Mouse (Mus musculus) CH12.LX (cell line): ENCODE results near the gene Ash1l.
A peak's percentile ranks its signal among the peaks of the same experiment; 100 is the strongest.

ENCODE experiments used
- CTCF ChIP-seq, 2 experiments: IDR thresholded peaks in 1 of 2; conservative IDR thresholded peaks in 1 of 2; 2 replicates each; pipeline ENCODE4 v1.5.1; 2011 to 2012; ENCODE audit warnings: low read depth in 2 of 2, low read length in 2 of 2, improper control_type of control experiment in 1 of 2, inconsistent platforms in 1 of 2, mild to moderate bottlenecking in 1 of 2, moderate library complexity in 1 of 2
- GABPA ChIP-seq: IDR thresholded peaks from 2 replicates; pipeline ENCODE4 v1.6.1; 2012; ENCODE audit warnings: low read depth, low read length, improper control_type of control experiment, inconsistent platforms; ENCODE audit not compliant: insufficient replicate concordance
- IRF4 ChIP-seq: IDR thresholded peaks from 2 replicates; pipeline ENCODE4 v1.6.1; 2014; ENCODE audit warnings: low read depth, mild to moderate bottlenecking, inconsistent platforms, low read length, improper control_type of control experiment
- JUN ChIP-seq: IDR thresholded peaks from 2 replicates; pipeline ENCODE4 v1.6.1; 2011; ENCODE audit warnings: low read depth, mild to moderate bottlenecking, low read length, improper control_type of control experiment, moderate library complexity; ENCODE audit not compliant: insufficient read depth
- JUND ChIP-seq: conservative IDR thresholded peaks from 2 replicates; pipeline ENCODE4 v1.6.1; 2011; ENCODE audit warnings: low read depth, low read length, improper control_type of control experiment
- POLR2AphosphoS2 ChIP-seq: IDR thresholded peaks from 2 replicates; pipeline ENCODE4 v1.6.1; 2011; ENCODE audit warnings: low read depth, low read length, improper control_type of control experiment
- TBP ChIP-seq: conservative IDR thresholded peaks from 2 replicates; pipeline ENCODE4 v1.6.1; 2011; ENCODE audit warnings: low read depth, low read length, improper control_type of control experiment
- TCF12 ChIP-seq: IDR thresholded peaks from 2 replicates; pipeline ENCODE4 v1.6.1; 2014; ENCODE audit warnings: low read depth, mild to moderate bottlenecking, inconsistent platforms, low read length, improper control_type of control experiment
- ZC3H11A ChIP-seq: IDR thresholded peaks from 2 replicates; pipeline ENCODE4 v1.6.1; 2012; ENCODE audit warnings: low read depth, mild to moderate bottlenecking, inconsistent platforms, low read length, improper control_type of control experiment
- ZKSCAN1 ChIP-seq: IDR thresholded peaks from 2 replicates; pipeline ENCODE4 v1.6.1; 2012; ENCODE audit warnings: low read depth, inconsistent platforms, low read length, improper control_type of control experiment, borderline replicate concordance
- ZNF384 ChIP-seq: IDR thresholded peaks from 2 replicates; pipeline ENCODE4 v1.6.1; 2012; ENCODE audit warnings: low read depth, low read length, improper control_type of control experiment, inconsistent platforms

- TF ChIP-seq IRF4 (peak; percentile 32; the same call in 1 of the 2 replicates), JUND (no peak), ZKSCAN1 (no peak), CTCF (conservative IDR thresholded peaks at IDR 0.05 in 1 of 2, IDR thresholded peaks at IDR 0.05 in 1 of 2; ENCODE audit: low read depth in 2 of 2, low read length in 2 of 2) (peak in 1 of 2 experiments; percentile 81; a peak in 2 of 4 replicates), JUN (no peak), ZNF384 (no peak), POLR2AphosphoS2 (no peak), GABPA (no peak), TCF12 (no peak), TBP (no peak), ZC3H11A (no peak)
Measured at GRCm38 (mm10) chr3:89090694-89091655, 140.6 kb downstream of the Ash1l start.
